Mouse (Mus musculus): ENCODE measurements around the gene Smpd3. TPM values are rescaled to one million over a fixed set of nuclear protein-coding genes. Genes with fewer than 3 reads are reported as not detected.

Gene Smpd3
- polyA plus RNA-seq, 1 experiment = not detected

DNA sequence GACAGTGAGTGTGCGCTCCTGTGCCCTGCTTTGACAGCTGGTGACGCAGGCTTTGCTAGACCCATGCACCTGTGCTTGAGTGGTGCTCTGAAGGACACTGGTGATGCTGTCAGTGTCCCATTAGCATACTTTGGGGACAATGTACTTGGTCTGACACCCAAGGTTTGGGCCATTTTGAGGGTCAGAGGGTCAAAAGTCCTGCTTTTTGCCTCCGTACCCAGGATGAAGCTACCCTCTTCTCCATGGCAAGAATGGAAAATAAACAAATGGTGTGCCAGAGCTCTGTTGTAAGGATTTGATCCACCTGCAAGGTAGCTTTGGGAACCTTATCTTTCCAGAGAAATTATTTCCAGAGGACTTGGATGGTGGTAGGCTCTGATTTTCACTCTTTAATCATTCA is 32.5 kb downstream of the Smpd3 start:
- no peak overlapping the region for H3K27ac ChIP-seq (ENCODE audit: insufficient read depth, low read depth, low read length)
- peaks cover 3% of the 10 kb centered on the region for H3K4me1 ChIP-seq (ENCODE audit: control insufficient read depth, insufficient read depth, low read length)
- TF ChIP-seq POLR2A (IDR thresholded peaks at IDR 0.05; ENCODE audit: insufficient read depth, low read depth, low read length) = no peak
- WGBS = 98% methylated on average over 3 of the region's 3 CpGs
- no peak overlapping the region for H3K4me3 ChIP-seq (ENCODE audit: insufficient read depth, low read depth, low read length)

GRCm38 (mm10) chr8:106304321-106304720 is 33.5 kb downstream of the Smpd3 start:
- Histone ChIP-seq H3K27ac (ENCODE audit: insufficient read depth, low read depth, low read length) (no peak overlapping the region), H3K4me1 (ENCODE audit: control insufficient read depth, insufficient read depth, low read length) (peaks cover 3% of the 10 kb centered on the region), H3K4me3 (ENCODE audit: insufficient read depth, low read depth, low read length) (no peak overlapping the region)
- WGBS = 92% methylated on average over 6 of the region's 6 CpGs
- TF ChIP-seq POLR2A (IDR thresholded peaks at IDR 0.05; ENCODE audit: insufficient read depth, low read depth, low read length) (no peak), CTCF (IDR thresholded peaks at IDR 0.05; ENCODE audit: insufficient read depth, low read depth, low read length) (no peak)

DNA sequence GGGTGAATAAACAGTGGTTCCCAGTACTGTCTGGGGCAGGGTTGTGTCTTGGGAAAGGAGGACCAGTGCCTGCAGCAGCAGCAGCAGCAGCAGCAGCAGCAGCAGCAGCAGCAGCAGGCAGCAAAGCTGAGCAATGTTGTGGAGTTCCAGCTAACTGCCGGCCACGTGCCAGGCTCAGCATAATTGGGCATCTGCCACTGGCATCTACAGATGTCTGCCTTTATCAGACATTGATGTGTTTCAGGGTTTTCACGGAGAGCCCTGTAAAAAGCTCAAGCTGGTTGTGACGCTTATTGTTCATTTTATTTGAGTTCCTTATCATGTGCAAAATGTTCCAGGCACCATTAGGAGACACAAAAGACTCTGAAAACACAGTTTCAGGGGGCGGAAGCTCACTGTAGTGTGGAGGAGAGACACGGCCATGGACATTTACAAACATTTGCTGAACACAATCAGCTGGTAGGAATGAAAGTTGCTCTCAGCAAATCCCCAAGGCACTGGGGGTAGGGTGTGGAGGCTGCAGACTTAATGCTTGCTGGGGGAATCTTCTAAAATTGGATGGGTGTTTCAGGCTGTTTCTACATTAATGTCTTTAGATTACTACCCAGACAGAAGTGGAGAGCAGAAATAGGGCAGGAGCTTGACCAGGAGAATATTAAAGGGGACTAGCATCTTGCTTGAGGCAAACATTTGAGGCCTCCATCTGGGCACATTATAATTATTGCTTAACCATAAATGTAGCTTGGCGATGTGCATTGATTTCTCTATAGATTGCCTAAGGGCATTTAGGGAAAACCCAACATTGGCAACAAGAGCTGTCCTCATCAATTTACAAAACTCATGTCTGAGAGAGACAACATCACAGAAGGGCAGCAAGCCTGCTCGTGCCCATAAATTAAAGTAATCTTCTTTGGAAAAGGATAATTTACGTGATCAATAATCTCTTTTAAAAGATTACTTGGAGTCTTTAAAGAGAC is 36.8 kb downstream of the Smpd3 start:
- WGBS = 44% methylated on average over 9 of the region's 9 CpGs
- H3K27ac ChIP-seq (ENCODE audit: insufficient read depth, low read depth, low read length) = no peak overlapping the region
- H3K4me1 ChIP-seq (ENCODE audit: control insufficient read depth, insufficient read depth, low read length) = peaks cover 3% of the 10 kb centered on the region
- TF ChIP-seq CTCF (IDR thresholded peaks at IDR 0.05; ENCODE audit: insufficient read depth, low read depth, low read length) (no peak), POLR2A (IDR thresholded peaks at IDR 0.05; ENCODE audit: insufficient read depth, low read depth, low read length) (no peak)
- no peak overlapping the region for H3K4me3 ChIP-seq (ENCODE audit: insufficient read depth, low read depth, low read length)

DNA sequence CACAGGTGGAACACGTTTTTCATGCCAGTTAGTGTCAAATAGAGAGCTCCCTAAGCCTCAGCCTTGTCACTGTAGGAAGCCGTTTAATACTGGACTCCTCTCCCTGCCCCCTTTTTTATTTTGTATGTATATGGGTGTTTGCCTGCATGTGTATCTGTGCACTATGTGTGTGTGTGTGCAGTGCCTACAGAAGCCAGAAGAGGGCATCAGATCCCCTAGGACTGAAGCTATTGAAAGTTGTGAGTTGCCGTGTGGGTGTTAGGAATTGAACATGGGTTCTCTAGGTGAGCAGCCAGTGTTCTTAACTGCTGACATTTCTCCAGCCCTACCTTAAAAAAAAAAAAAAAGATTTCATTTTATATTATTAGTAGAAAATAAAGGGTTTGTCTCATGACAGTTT is 38.1 kb downstream of the Smpd3 start:
- Histone ChIP-seq H3K4me1 (ENCODE audit: control insufficient read depth, insufficient read depth, low read length) (peaks cover 3% of the 10 kb centered on the region), H3K4me3 (ENCODE audit: insufficient read depth, low read depth, low read length) (no peak overlapping the region), H3K27ac (ENCODE audit: insufficient read depth, low read depth, low read length) (no peak overlapping the region)
- TF ChIP-seq CTCF (IDR thresholded peaks at IDR 0.05; ENCODE audit: insufficient read depth, low read depth, low read length) = no peak
- no peak for TF ChIP-seq POLR2A (IDR thresholded peaks at IDR 0.05; ENCODE audit: insufficient read depth, low read depth, low read length)
- 93% methylated on average over 3 of the region's 3 CpGs for WGBS

GRCm38 (mm10) chr8:106298846-106299245 is 38.9 kb downstream of the Smpd3 start:
- 67% methylated on average over 1 of the region's 1 CpGs for WGBS
- H3K27ac ChIP-seq (ENCODE audit: insufficient read depth, low read depth, low read length) = no peak overlapping the region
- H3K4me1 ChIP-seq (ENCODE audit: control insufficient read depth, insufficient read depth, low read length) = peaks cover 3% of the 10 kb centered on the region
- H3K4me3 ChIP-seq (ENCODE audit: insufficient read depth, low read depth, low read length) = no peak overlapping the region
- TF ChIP-seq POLR2A (IDR thresholded peaks at IDR 0.05; ENCODE audit: insufficient read depth, low read depth, low read length) (no peak), CTCF (IDR thresholded peaks at IDR 0.05; ENCODE audit: insufficient read depth, low read depth, low read length) (no peak)

DNA sequence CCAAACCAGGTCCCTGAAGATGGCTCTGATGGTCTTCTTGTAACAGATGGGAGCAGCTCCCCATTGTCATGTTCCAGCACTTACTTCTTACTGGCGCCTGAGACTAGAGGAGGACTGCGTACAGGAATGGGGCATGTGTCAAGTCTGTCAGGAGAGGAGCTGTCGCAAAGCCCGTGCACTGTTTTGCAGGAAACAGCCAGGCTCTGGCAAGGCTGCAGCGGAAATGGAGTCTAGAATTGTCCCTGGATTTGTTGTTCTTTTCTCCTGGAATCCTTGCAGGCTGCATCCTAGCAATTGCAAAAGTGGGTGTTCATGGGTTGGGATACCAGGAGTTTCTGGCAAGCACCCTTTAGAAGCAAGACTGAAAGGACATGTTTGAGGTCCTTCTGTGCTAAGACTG is 39.5 kb downstream of the Smpd3 start:
- Histone ChIP-seq H3K27ac (ENCODE audit: insufficient read depth, low read depth, low read length) (no peak overlapping the region), H3K4me1 (ENCODE audit: control insufficient read depth, insufficient read depth, low read length) (peaks cover 3% of the 10 kb centered on the region)
- WGBS = 81% methylated on average over 5 of the region's 5 CpGs

DNA sequence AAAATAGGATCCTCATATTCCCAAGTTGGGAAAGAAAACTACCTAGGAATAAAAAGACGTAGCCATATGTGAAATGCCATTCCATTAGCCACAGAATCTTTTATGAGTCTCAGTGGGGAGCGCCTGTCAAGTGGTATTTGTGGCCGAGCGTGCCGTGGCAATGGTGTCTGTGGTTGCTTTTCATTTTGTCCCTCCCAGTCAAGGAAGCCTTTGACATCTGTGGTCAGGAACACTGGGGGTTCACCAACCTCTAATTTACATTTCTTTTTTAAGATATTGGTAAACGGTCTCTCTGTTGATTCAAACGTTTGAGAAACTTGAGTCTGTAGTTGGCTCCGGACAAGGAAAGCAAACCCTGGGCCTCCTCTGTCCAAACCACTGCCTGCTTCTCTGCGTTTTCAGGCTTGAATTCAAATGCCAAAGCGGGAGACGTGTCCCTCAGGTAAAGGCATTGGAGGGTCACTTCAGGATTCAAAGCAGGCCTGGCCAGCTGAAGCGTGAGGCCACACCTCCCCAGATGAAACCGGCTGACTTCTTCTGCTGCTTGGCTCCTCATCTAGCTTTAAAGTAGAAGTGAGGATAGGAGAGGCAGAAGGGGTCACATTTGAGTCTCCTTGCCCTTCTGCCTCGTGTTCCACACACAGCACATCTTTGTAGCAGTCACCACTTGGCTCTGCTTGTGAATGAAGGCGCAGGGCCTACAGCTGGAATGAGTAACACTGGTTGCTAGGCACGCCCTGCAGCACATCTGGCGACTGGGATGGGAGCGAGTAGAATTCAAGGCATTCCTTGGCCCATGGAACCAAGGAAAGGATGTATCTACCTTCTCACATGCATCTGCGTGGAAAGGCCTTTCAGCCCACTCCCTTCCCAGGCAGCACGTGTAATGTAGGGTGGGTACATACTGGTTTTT is 45.0 kb downstream of the Smpd3 start:
- 82% methylated on average over 20 of the region's 20 CpGs for WGBS
- H3K4me1 ChIP-seq (ENCODE audit: control insufficient read depth, insufficient read depth, low read length) = no peaks in the 10 kb centered on the region
- TF ChIP-seq CTCF (IDR thresholded peaks at IDR 0.05; ENCODE audit: insufficient read depth, low read depth, low read length) (no peak), POLR2A (IDR thresholded peaks at IDR 0.05; ENCODE audit: insufficient read depth, low read depth, low read length) (no peak)
- H3K4me3 ChIP-seq (ENCODE audit: insufficient read depth, low read depth, low read length) = no peak overlapping the region
- H3K27ac ChIP-seq (ENCODE audit: insufficient read depth, low read depth, low read length) = no peak overlapping the region

More for the DNA sequence above, 39.5 kb downstream of the Smpd3 start:
- no peak overlapping the region for H3K4me3 ChIP-seq (ENCODE audit: insufficient read depth, low read depth, low read length)
- TF ChIP-seq POLR2A (IDR thresholded peaks at IDR 0.05; ENCODE audit: insufficient read depth, low read depth, low read length) = no peak
- TF ChIP-seq CTCF (IDR thresholded peaks at IDR 0.05; ENCODE audit: insufficient read depth, low read depth, low read length) = no peak

- no peak overlapping the region for H3K4me3 ChIP-seq (ENCODE audit: insufficient read depth, low read depth, low read length)
- no peak overlapping the region for H3K27ac ChIP-seq (ENCODE audit: insufficient read depth, low read depth, low read length)
- H3K4me1 ChIP-seq (ENCODE audit: control insufficient read depth, insufficient read depth, low read length) = no peaks in the 10 kb centered on the region
- TF ChIP-seq CTCF (IDR thresholded peaks at IDR 0.05; ENCODE audit: insufficient read depth, low read depth, low read length) (no peak), POLR2A (IDR thresholded peaks at IDR 0.05; ENCODE audit: insufficient read depth, low read depth, low read length) (no peak)
- 82% methylated on average over 7 of the region's 7 CpGs for WGBS
Observed at GRCm38 (mm10) chr8:106289464-106289863, 48.3 kb downstream of the Smpd3 start.

DNA sequence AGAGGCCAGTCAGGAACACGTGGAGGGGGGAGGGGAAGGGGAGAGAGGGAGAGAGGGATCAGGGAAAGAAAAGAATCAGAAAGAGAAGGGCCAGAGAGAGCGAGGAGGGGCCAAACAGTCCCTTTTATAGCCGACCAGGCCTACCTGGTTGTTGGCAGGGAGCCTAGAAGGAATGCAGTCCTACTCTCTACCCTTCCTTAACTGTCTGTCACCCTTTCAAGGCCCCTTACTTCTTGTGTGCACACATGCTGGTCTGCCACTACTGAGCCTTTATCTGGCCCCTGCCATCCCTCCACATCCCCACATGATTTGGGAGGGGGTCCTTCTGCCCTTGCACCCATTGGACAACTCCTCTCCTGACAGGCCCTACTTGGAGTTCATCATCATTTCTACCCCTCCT is 49.1 kb downstream of the Smpd3 start:
- WGBS = 58% methylated on average over 3 of the region's 3 CpGs
- Histone ChIP-seq H3K4me3 (ENCODE audit: insufficient read depth, low read depth, low read length) (no peak overlapping the region), H3K27ac (ENCODE audit: insufficient read depth, low read depth, low read length) (no peak overlapping the region), H3K4me1 (ENCODE audit: control insufficient read depth, insufficient read depth, low read length) (no peaks in the 10 kb centered on the region)
- TF ChIP-seq POLR2A (IDR thresholded peaks at IDR 0.05; ENCODE audit: insufficient read depth, low read depth, low read length) = no peak
- TF ChIP-seq CTCF (IDR thresholded peaks at IDR 0.05; ENCODE audit: insufficient read depth, low read depth, low read length) = no peak
